Mouse (Mus musculus) lung, embryonic 15.5 days (tissue): ENCODE results near the gene Klf1. TPM values are rescaled to one million over a fixed set of nuclear protein-coding genes. Genes with fewer than 3 reads are reported as not detected.
"Not testable (repeated sequence)": the region's sequence is repeated elsewhere in the genome, so short reads cannot be mapped to it uniquely, and the experiment has no call there.

ENCODE experiments used
- ATAC-seq: fragments of 200-750 bp; cut with Nextera tagmentation; 2 replicates; pipeline ENCODE4 v1.8.0; 2017; ENCODE audit warnings: moderate number of reproducible peaks, borderline replicate concordance; ENCODE audit not compliant: low FRiP score, low TSS enrichment; ENCODE audit errors: extremely low read depth
- H3K27ac ChIP-seq: fragments of 300-500 bp; sonication (generic); 2 replicates; pipeline ENCODE4 v1.5.1; 2015; ENCODE audit warnings: moderate library complexity, mild to moderate bottlenecking, inconsistent platforms
- H3K27me3 ChIP-seq: fragments of 300-500 bp; sonication (generic); 2 replicates; pipeline ENCODE4 v1.6.1; 2015; ENCODE audit warnings: inconsistent platforms
- H3K36me3 ChIP-seq: fragments of 300-500 bp; sonication (generic); 2 replicates; pipeline ENCODE4 v1.6.1; 2015; ENCODE audit warnings: inconsistent platforms
- H3K4me1 ChIP-seq: fragments of 300-500 bp; sonication (generic); 2 replicates; pipeline ENCODE4 v1.6.1; 2015; ENCODE audit warnings: inconsistent platforms
- H3K4me2 ChIP-seq: fragments of 300-500 bp; sonication (generic); 2 replicates; pipeline ENCODE4 v1.6.1; 2015; ENCODE audit warnings: inconsistent platforms, mild to moderate bottlenecking, moderate library complexity
- H3K4me3 ChIP-seq: fragments of 300-500 bp; sonication (generic); 2 replicates; pipeline ENCODE4 v1.5.1; 2015; ENCODE audit warnings: mild to moderate bottlenecking, inconsistent platforms
- H3K9ac ChIP-seq: fragments of 300-500 bp; sonication (generic); 2 replicates; pipeline ENCODE4 v1.6.1; 2015; ENCODE audit warnings: inconsistent platforms
- H3K9me3 ChIP-seq: fragments of 300-500 bp; sonication (generic); 2 replicates; pipeline ENCODE4 v1.6.1; 2016; ENCODE audit warnings: inconsistent platforms
- WGBS: fragments of 180-500 bp; shearing (Covaris S2); methylation state at CpG from one replicate; pipeline ENCODE4 v1.1.7; 2015; 5-methylcytosine and 5-hydroxymethylcytosine counted together
- polyA plus RNA-seq: library from polyadenylated mRNA; unstranded; fragments of >200 nt; fragmentation: Nextera tagmentation; extraction: Ambion mirVana; gene quantifications from 2 replicates; pipeline ENCODE4 v1.2.1, GENCODE M21; 2015

The Klf1 gene
- polyA plus RNA-seq, 1 experiment from 2014 or later, result 1.6 TPM

DNA sequence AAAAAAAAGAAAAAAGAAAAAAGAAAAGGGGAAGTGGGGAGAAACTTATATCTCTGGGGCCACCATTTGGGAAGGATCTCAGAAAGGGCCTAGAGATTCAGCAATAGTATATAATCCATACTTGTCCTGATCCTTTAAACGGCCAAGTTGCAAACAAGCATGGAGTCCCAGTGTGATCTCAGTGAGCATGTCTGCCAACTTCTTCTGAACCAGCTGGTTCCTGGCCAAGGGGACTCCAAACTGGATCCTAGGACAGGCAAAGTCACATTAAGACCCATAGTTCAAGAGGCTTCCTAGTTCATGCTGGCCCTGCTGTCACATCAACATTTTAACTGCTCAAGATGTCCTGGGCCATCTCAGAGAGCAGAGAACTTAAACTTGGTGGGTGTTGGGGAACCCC lies 12.6 kb upstream of the Klf1 start:
- Histone ChIP-seq H3K9ac (no peak overlapping the region), H3K27me3 (no peaks in the 10 kb centered on the region), H3K27ac (no peak overlapping the region), H3K36me3 (peaks cover 27% of the 10 kb centered on the region), H3K9me3 (no peaks in the 10 kb centered on the region), H3K4me2 (no peak overlapping the region), H3K4me3 (no peak overlapping the region), H3K4me1 (peaks cover 10% of the 10 kb centered on the region)
- WGBS, result 84% methylated on average over 1 of the region's 1 CpGs
- no peak for ATAC-seq

DNA sequence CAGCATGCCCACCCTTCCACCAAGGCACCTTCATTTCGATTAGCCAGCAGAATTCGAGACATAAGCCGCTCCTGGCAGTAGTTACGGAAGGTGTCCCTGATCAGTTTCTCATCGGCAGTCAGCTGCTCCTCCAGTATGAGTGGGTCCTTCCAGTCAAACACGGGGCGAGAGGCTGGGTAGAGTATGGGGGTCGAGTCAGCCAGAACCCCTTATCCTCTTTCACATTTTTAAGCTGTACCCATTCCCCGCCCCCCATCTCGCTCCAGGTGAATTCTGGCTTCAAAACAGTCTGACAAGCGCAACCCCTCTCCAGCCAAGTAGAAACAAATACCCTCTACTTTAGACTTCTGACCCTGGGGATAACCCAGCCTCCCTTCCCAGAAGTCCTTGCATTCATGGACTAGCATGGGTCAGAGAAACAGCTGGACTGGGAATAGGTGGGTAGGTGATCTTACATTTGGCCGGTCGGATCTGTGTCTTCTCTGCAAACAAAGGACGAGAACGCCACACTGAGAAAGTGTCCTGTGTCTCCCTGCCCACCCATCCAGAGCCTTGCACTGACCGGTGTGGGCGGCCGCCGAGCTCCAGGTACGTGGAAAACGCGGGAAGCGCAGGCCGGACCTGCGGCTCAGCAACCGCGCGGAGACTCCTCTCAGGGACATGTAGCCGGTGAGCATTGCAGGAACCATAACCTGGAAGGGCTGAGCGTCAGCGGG lies 8.6 kb upstream of the Klf1 start:
- H3K9ac ChIP-seq, result peak overlapping the region; percentile 65
- WGBS, result 8% methylated on average over 31 of the region's 31 CpGs
- H3K36me3 ChIP-seq, result peaks cover 11% of the 10 kb centered on the region; the same call in 1 of the 2 replicates
- ATAC-seq, result peak; percentile 12
- no peaks in the 10 kb centered on the region for H3K27me3 ChIP-seq
- H3K9me3 ChIP-seq, result no peaks in the 10 kb centered on the region
- H3K4me3 ChIP-seq, result peak overlapping the region; percentile 73
- peak overlapping the region; percentile 81 for H3K4me2 ChIP-seq
- peaks cover 10% of the 10 kb centered on the region for H3K4me1 ChIP-seq
- no peak overlapping the region for H3K27ac ChIP-seq

DNA sequence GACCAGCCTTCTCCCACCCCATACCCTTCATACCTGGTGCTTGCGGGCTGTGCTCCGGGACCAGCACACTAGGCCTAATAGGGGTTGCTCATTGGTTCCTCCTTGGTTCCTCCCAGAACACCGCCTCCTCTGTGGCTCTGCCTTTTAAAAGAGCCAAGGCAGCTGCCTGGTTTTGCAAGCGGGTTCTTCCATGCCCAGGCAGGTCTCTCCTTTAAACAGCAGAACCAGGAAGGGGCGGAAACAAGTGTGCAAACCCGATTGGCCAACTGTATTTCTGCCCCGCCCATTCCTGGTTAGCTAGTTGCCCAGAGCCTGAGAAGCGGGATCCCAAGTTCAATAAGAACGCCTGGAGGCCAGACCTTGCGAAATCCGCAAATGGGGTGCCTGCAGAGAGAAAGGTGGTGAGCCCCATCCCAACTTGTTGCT lies 8.0 kb upstream of the Klf1 start, which contains the start of gene Gcdh:
Gene Gcdh (minus strand): TSS at position 213 of the 426 bp plus-strand sequence.
- H3K27me3 ChIP-seq, result no peaks in the 10 kb centered on the region
- 0% methylated on average over 11 of the region's 11 CpGs for WGBS
- ATAC-seq, result peak; percentile 98

DNA sequence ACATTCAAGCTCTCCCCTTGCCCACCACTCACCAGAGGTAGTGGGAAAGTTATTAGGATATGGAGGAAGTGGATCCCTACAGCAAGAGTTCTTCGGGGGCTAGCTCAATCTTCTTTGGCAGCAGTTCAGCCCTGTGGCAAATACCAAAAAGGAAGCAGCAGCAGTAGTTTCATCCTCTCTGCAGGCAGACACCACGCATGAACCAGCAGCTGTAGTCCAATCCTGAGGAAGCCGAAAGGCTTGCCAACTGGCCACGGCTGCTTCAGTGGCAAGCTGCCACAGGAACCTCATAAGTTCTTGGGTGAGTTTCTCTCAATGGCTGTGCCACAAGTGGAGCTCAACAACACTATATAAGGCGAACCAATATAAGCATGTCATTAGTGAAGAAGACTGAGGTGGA lies 5.8 kb upstream of the Klf1 start:
- Histone ChIP-seq H3K4me2 (no peak overlapping the region), H3K27ac (no peak overlapping the region), H3K27me3 (no peaks in the 10 kb centered on the region), H3K9ac (no peak overlapping the region), H3K4me1 (peaks cover 10% of the 10 kb centered on the region), H3K36me3 (no peaks in the 10 kb centered on the region), H3K4me3 (no peak overlapping the region), H3K9me3 (no peaks in the 10 kb centered on the region)
- no peak for ATAC-seq
- WGBS, result 80% methylated on average over 5 of the region's 5 CpGs

More for the DNA sequence above, 8.0 kb upstream of the Klf1 start, which contains the start of gene Gcdh:
- Histone ChIP-seq H3K4me2 (peak within 1 kb of the TSS; percentile 81), H3K4me1 (peaks cover 10% of the 10 kb centered on the region), H3K36me3 (peaks cover 5% of the 10 kb centered on the region; the same call in 1 of the 2 replicates), H3K27ac (no peak within 1 kb of the TSS), H3K9ac (peak within 1 kb of the TSS; percentile 65), H3K4me3 (peak within 1 kb of the TSS; percentile 73), H3K9me3 (no peaks in the 10 kb centered on the region)

DNA sequence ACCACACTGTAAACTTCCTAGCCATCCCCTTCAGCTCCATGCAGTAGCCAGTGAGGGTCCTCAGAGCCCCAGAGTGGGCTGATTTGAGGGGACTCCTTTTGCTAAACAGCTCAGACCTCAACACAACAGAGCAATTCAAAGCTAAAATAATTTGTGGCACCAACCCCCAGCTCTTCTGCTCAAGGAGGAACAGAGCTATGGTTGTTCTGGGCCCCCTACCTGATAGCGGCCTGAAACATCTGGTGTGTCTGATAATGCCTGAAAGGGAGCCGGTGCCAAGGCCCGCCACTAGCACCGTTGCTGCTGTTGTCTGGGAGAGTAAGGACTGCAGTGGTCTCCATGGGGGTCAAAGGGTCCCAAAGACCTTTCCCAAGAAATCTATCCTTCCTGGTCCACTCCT lies 657 bp upstream of the Klf1 start:
- H3K27me3 ChIP-seq, result no peaks in the 10 kb centered on the region
- H3K9me3 ChIP-seq, result no peaks in the 10 kb centered on the region
- WGBS, result 56% methylated on average over 4 of the region's 4 CpGs
- no peak overlapping the region for H3K27ac ChIP-seq
- peaks cover 13% of the 10 kb centered on the region for H3K4me1 ChIP-seq
- ATAC-seq, result no peak
- H3K36me3 ChIP-seq, result no peaks in the 10 kb centered on the region
- no peak overlapping the region for H3K4me3 ChIP-seq
- no peak overlapping the region for H3K9ac ChIP-seq
- no peak overlapping the region for H3K4me2 ChIP-seq

DNA sequence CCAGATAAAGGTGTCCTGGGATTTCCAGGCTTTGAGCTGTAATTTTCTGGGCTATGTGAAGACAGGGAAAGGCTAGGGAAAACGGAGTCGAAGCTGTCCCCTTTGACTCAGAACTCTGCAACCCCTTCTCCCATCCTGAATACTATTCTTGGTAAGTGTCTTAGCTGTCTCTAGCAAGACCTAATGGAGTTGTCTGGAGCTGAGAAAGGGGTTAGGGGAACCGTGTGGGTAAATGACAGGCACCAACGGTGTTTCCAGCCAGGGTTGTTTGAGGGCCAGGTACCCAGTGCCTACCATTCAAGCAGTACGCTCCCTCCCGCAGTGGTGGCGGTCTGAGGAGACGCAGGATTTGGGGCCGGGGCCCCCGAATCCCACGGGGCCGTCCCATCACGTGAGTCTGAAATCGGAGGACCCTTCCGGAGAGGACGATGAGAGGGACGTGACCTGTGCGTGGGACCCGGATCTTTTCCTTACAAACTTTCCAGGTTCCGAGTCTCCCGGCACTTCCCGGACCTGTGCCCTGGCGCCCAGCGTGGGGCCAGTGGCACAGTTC lies 715 bp downstream of the Klf1 start:
- peak; percentile 4; the same call in 1 of the 2 replicates for ATAC-seq
- Histone ChIP-seq H3K9ac (peak overlapping the region; percentile 88), H3K4me2 (peak overlapping the region; percentile 99), H3K4me1 (peaks cover 13% of the 10 kb centered on the region), H3K36me3 (no peaks in the 10 kb centered on the region), H3K4me3 (peak overlapping the region; percentile 73), H3K27me3 (no peaks in the 10 kb centered on the region), H3K27ac (peak overlapping the region; percentile 90; the same call in 1 of the 2 replicates), H3K9me3 (no peaks in the 10 kb centered on the region)
- 3% methylated on average over 24 of the region's 24 CpGs for WGBS

DNA sequence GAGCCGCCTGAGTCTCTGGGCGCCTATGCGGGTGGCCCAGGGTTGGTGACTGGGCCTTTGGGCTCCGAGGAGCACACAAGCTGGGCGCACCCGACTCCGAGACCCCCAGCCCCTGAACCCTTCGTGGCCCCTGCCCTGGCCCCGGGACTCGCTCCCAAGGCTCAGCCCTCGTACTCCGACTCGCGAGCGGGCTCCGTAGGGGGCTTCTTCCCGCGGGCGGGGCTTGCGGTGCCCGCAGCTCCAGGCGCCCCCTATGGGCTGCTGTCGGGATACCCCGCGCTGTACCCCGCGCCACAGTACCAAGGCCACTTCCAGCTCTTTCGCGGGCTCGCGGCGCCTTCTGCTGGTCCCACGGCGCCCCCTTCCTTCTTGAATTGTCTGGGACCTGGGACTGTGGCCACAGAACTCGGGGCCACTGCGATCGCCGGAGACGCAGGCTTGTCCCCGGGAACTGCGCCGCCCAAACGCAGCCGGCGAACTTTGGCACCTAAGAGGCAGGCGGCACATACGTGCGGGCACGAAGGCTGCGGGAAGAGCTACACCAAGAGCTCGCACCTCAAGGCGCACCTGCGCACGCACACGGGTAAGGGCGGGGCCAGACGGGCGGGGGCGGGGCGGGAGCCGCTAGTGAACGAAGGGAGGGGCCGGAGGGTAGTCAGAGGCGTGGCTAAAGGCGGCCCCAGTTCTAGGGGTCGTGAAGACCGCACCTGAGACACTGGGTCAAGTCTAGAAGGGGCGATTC lies 1.4 kb downstream of the Klf1 start:
- H3K9me3 ChIP-seq, result no peaks in the 10 kb centered on the region
- H3K36me3 ChIP-seq, result no peaks in the 10 kb centered on the region
- H3K9ac ChIP-seq, result peak overlapping the region; percentile 88
- no peaks in the 10 kb centered on the region for H3K27me3 ChIP-seq
- H3K27ac ChIP-seq, result peak overlapping the region; percentile 90
- ATAC-seq, result peak; percentile 89
- under 1% methylated on average over 68 of the region's 68 CpGs for WGBS
- peaks cover 13% of the 10 kb centered on the region for H3K4me1 ChIP-seq
- H3K4me3 ChIP-seq, result peak overlapping the region; percentile 73
- H3K4me2 ChIP-seq, result peak overlapping the region; percentile 99

DNA sequence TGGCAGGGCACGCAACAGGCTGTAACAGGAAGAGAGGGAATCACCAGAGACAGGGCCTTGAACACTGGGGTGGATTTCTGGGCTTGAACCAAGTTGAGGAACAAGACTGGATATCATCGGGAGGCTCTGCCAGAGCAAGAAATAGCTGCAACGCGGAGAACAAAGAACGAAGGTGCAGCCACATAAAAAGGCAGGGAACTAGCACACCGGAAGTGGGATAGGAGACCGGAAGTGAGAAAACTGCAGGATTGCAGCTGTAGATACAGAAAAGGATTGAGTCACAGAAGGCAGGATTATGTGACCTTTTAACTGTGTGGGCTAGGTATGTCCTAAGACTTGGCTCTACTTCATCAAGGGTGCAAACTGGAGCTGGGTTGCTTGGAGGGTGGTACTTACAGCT lies 2.6 kb downstream of the Klf1 start:
- Histone ChIP-seq H3K9ac (no peak overlapping the region), H3K9me3 (no peaks in the 10 kb centered on the region), H3K4me1 (peaks cover 20% of the 10 kb centered on the region), H3K27me3 (peaks cover 1% of the 10 kb centered on the region; the same call in 1 of the 2 replicates), H3K36me3 (no peaks in the 10 kb centered on the region), H3K4me3 (no peak overlapping the region), H3K4me2 (no peak overlapping the region), H3K27ac (no peak overlapping the region)
- 89% methylated on average over 7 of the region's 7 CpGs for WGBS
- no peak for ATAC-seq

DNA sequence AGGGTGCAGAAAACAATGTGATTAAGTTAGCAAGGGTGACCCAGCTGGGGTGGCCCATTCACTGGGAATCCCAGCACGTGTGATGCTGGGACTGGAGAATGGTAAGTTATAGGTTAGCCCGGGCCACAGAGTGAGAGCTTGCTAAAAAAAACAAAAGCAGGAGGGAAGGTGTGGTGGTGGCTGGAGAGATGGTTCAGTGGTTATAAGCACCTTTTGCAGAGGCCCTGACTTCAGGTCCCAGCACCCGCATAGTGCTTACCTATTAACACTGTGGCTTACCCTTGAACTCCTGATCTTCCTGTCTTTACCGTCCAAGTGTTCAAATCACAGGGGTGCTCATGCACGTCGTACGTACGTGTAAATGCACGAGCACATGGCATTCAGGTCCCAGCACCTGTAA lies 5.3 kb downstream of the Klf1 start:
- WGBS, result 92% methylated on average over 9 of the region's 9 CpGs
- Histone ChIP-seq H3K4me3 (no peak overlapping the region), H3K27me3 (peaks cover 21% of the 10 kb centered on the region), H3K9ac (no peak overlapping the region), H3K27ac (no peak overlapping the region), H3K36me3 (no peaks in the 10 kb centered on the region), H3K4me1 (peaks cover 22% of the 10 kb centered on the region), H3K9me3 (no peaks in the 10 kb centered on the region), H3K4me2 (no peak overlapping the region)
- no peak for ATAC-seq

DNA sequence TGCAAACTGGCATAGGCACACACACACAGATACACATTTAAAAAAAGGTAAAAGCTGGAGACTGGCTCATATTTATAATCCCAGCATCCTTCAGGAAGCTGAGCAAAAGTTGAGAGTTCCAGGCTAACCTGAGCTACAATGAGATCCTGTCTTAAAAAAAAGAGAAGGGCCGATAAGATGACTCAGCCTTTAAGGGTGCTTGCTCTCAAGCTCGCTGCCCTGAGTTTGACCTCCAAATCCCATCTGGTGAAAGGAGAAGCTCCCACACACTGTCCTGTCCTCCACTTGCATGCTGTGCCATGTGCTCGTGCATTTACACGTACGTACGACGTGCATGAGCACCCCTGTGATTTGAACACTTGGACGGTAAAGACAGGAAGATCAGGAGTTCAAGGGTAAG lies 5.8 kb downstream of the Klf1 start:
- no peak for ATAC-seq
- peaks cover 22% of the 10 kb centered on the region for H3K4me1 ChIP-seq
- no peak overlapping the region for H3K4me2 ChIP-seq
- H3K9ac ChIP-seq, result no peak overlapping the region
- H3K27me3 ChIP-seq, result peaks cover 26% of the 10 kb centered on the region
- no peaks in the 10 kb centered on the region for H3K9me3 ChIP-seq
- no peak overlapping the region for H3K27ac ChIP-seq
- 61% methylated on average over 8 of the region's 8 CpGs for WGBS
- H3K4me3 ChIP-seq, result no peak overlapping the region
- no peaks in the 10 kb centered on the region for H3K36me3 ChIP-seq

DNA sequence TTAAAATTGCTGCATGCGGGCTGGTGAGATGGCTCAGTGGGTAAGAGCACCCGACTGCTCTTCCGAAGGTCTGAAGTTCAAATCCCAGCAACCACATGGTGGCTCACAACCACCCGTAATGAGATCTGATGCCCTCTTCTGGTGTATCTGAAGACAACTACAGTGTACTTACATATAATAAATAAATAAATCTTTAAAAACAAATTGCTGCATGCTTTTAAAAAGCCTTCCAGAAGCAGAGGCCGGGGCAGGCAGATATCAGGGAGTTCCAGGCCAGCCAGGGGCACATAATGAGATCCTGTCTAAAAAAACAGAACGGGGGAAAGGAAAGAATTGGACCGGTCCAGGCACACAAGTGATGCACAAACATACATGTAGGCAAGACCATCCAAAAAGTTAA lies 6.3 kb downstream of the Klf1 start:
- Histone ChIP-seq H3K4me1 (peaks cover 24% of the 10 kb centered on the region), H3K4me2 (peak overlapping the region; percentile 86), H3K4me3 (peak overlapping the region; percentile 51), H3K27me3 (peaks cover 31% of the 10 kb centered on the region), H3K27ac (0 out of 2 replicates have a peak overlapping the region, but pooled peaks have one; percentile 35), H3K9ac (peak overlapping the region; percentile 53; the same call in 1 of the 2 replicates)
- ATAC-seq, H3K36me3 ChIP-seq, H3K9me3 ChIP-seq: not testable (repeated sequence)
- WGBS, result 25% methylated on average over 7 of the region's 7 CpGs
